In genomic region chr2:102266911-102267310, GRCm38 (mm10) we compare ENCODE assay signal across 28 mouse cellular contexts.
DNase-seq lines count a peak whose midpoint lies in the region; ATAC-seq lines count a peak whose summit lies in the region.
"Had no signal": no experiment of that assay in that cellular context is flagged by ENCODE, and none has a peak within 500 bp of the region (broad histone marks: within the 10 kb centered on the region; RNA-seq: fewer than 3 reads in every experiment).

No protein-coding gene starts in this region.

- H3K9me3 ChIP-seq in lung, embryonic 15.5 days: no peaks in the 10 kb centered on the region
- H3K9me3 ChIP-seq: embryonic facial prominence, embryonic 12.5 days; embryonic facial prominence, embryonic 15.5 days; G1E; heart, embryonic 10.5 days; heart, embryonic 13.5 days; hindbrain, embryonic 12.5 days; hindbrain, embryonic 15.5 days had no signal

- 68% methylated on average over 3 of the region's 3 CpGs for WGBS in lung, embryonic 15.5 days

- no peak overlapping the region; the same call in 1 of the 2 replicates for H3K27ac ChIP-seq in lung, embryonic 15.5 days
- H3K27ac ChIP-seq: embryonic facial prominence, embryonic 12.5 days; embryonic facial prominence, embryonic 15.5 days; gastrocnemius, adult 2 months; heart, adult 2 months; heart, embryonic 10.5 days; heart, embryonic 13.5 days; hindbrain, embryonic 12.5 days; hindbrain, embryonic 15.5 days had no signal

- H3K9ac ChIP-seq in lung, embryonic 15.5 days: no peak overlapping the region
- H3K9ac ChIP-seq: embryonic facial prominence, embryonic 12.5 days; embryonic facial prominence, embryonic 15.5 days; forebrain, postnatal 0 days; heart, embryonic 13.5 days; hindbrain, embryonic 12.5 days; hindbrain, embryonic 15.5 days had no signal

- no peak overlapping the region for H3K4me3 ChIP-seq in lung, embryonic 15.5 days
- H3K4me3 ChIP-seq: embryonic facial prominence, embryonic 12.5 days; embryonic facial prominence, embryonic 15.5 days; gastrocnemius, adult 2 months; heart, adult 2 months; heart, embryonic 10.5 days; heart, embryonic 13.5 days; hindbrain, embryonic 12.5 days; hindbrain, embryonic 15.5 days had no signal

- H3K4me2 ChIP-seq in lung, embryonic 15.5 days: no peak overlapping the region
- H3K4me2 ChIP-seq: embryonic facial prominence, embryonic 12.5 days; embryonic facial prominence, embryonic 15.5 days; heart, embryonic 13.5 days; hindbrain, embryonic 12.5 days; hindbrain, embryonic 15.5 days had no signal

- peak; percentile 81 to 82 for DNase-seq in lung, adult 18-20 months
- DNase-seq in lung, postnatal 10 days: peak; percentile 61
- peak; percentile 85 for DNase-seq in lung, postnatal 36 days
- DNase-seq in MN1 (ENCODE audit: low spot score): no peak
- DNase-seq in ovary, postnatal 36 days (ENCODE audit: low spot score): no peak
- DNase-seq: adrenal gland, adult 2 months; adrenal gland, postnatal 14 days; B cell, adult 2 months; cerebellum, adult 11 months; cerebellum, adult 2 months; cerebellum, adult 9-11 months; cerebellum, postnatal 25 days; forebrain, postnatal 0 days; gastrocnemius, adult 2 months; gastrocnemius, postnatal 14 days; heart, adult 2 months; heart, postnatal 14 days had no signal

- H3K36me3 ChIP-seq in lung, embryonic 15.5 days: no peaks in the 10 kb centered on the region
- H3K36me3 ChIP-seq: embryonic facial prominence, embryonic 12.5 days; embryonic facial prominence, embryonic 15.5 days; G1E; heart, embryonic 10.5 days; heart, embryonic 13.5 days; hindbrain, embryonic 12.5 days; hindbrain, embryonic 15.5 days had no signal

- no peaks in the 10 kb centered on the region for H3K27me3 ChIP-seq in lung, embryonic 15.5 days
- H3K27me3 ChIP-seq: CH12.LX; embryonic facial prominence, embryonic 12.5 days; embryonic facial prominence, embryonic 15.5 days; hindbrain, embryonic 12.5 days; hindbrain, embryonic 15.5 days had no signal

- no peaks in the 10 kb centered on the region for H3K4me1 ChIP-seq in lung, embryonic 15.5 days
- H3K4me1 ChIP-seq: embryonic facial prominence, embryonic 12.5 days; embryonic facial prominence, embryonic 15.5 days; heart, embryonic 10.5 days; heart, embryonic 13.5 days; hindbrain, embryonic 12.5 days; hindbrain, embryonic 15.5 days had no signal

- ATAC-seq in lung, embryonic 15.5 days (ENCODE audit: borderline replicate concordance, extremely low read depth, low FRiP score, low TSS enrichment): 0 out of 2 replicates have a peak, but pooled peaks have one; percentile 39
- no peak for ATAC-seq in frontal cortex, adult (ENCODE audit: low TSS enrichment)
- ATAC-seq: forebrain, embryonic 14.5 days; forebrain, postnatal 0 days had no signal

Comparison
In these comparisons a context has a peak if more than half of its experiments do, and no peak if none do; other contexts are left out.
1. DNase-seq: peak in lung, adult 18-20 months (2 of 2), lung, postnatal 10 days (single experiment) and lung, postnatal 36 days (single experiment); none in MN1 (single experiment) and ovary, postnatal 36 days (single experiment).